Mouse (Mus musculus): ENCODE data around the gene Lyrm7.

The Lyrm7 gene

DNA sequence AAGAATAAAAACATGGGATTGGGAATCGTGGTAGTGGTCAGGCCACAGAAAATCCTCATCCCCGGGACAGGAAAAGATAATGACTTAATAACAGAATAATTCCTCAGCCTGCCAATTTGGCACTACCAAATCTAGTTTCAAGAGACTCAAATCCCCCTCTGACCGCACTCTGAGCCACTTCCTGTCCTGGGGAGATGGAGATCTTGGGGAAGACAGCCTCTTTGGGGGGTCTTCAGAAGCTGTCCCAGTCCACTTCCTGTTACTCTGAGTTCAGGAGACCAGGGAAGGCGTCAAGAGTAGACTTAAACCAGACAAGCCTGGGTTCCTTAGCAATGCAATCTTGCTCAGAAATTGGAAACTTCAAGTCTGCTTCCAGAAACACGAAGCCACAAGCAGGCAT lies 15.8 kb downstream of the Lyrm7 start:
- no peak for DNase-seq

GRCm38 (mm10) chr11:54844424-54844823 lies 16.3 kb downstream of the Lyrm7 start:
- no peak for DNase-seq

DNA sequence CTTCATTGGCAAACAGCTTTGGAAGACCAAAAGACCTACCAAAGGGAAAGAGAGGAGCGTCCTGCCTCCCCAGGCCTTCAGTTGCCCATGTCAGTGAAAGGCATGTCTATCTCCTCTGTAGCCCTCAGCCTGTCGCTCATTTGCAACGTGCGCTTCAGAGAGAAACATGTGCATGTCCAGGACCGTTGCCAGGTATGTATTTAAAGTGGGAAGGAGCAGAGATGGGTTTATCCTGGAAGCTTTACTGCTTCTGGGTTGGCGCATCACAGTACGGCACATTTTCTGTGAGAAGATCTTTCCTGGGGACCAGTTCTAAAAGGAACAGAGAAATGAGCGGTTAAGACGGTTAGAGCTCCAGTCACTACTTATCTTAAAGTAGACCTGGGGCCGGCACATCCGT lies 19.8 kb downstream of the Lyrm7 start:
- DNase-seq: no peak

DNA sequence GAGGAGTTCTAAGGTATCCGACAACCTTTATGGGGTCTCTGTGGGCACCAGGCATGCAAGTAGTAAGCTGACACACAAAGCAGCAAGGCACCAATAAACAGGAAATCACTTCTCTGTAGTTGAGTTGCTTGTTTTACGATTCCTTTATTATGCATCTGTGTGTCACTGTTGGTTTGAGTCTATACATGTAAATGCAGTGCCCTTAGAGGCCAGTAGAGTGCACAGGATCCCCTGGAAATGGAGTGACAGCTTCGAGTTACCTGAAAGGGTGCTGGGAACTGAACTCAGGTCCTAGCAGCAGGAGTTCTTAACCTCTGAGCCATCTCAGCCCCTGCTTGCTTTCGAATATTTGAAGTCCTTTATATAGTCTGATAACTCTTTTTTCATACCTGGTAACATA lies 21.0 kb downstream of the Lyrm7 start:
- no peak for DNase-seq

DNA sequence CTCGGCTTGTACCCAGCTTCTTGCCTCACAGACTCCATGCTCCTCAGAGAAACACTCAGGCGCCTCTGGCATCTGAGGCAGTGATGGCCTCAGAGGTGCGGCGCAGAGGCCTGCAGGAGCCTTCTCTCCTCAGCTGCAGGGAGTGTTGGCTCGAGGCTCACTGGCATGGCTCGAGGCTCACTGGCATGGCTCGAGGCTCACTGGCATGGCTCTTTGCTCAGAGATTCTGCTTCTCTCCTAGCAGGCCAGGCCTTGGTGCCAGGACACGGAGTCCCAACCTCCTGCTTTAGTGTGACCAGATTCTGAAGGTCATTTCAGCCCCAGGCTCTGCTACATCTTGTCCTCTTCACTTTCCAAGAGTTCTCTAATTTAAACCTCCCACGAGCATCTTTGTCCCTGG lies 24.6 kb downstream of the Lyrm7 start:
- DNase-seq: no peak

DNA sequence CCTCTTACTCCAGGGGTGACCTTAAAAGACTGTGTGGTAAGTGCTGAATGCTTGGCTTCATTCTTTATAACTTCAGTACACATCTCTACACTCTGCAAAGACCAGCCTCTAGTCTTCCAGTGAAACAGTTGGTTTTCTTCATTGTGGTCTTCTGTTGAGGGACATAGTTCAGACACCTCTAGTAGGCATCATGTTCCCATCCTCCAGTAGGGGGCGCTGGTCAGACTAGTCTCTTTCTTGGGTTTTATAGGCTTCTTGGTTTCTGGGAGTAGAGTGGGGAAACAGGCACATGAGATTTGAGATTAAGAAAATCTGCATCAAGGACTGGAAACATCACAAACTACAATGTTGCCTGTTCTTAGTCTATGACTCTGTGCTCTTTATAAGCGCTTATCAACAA lies 26.1 kb downstream of the Lyrm7 start:
- peak; percentile 20 for DNase-seq

- no peak for DNase-seq
Measured at GRCm38 (mm10) chr11:54833833-54834232, 26.9 kb downstream of the Lyrm7 start.

DNA sequence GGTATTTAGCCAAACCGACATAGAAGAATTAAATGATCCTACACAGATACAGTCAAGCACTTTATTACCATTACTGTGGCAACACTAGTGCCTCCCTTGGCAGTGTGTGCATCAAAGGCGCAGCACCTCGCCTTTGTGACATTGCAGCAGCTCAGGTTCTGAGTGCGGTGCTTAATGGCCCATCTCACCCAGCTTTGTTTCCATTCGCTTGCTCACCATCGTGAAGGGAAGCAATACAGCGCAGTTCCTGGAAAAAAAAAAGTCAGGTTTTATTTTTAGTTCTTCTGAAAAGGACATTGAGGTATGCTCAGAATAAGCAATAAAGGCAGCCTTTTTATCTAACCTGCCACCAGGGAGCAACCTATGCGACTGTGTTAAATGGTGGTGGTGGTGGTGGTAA lies 33.9 kb downstream of the Lyrm7 start:
- DNase-seq: no peak

DNA sequence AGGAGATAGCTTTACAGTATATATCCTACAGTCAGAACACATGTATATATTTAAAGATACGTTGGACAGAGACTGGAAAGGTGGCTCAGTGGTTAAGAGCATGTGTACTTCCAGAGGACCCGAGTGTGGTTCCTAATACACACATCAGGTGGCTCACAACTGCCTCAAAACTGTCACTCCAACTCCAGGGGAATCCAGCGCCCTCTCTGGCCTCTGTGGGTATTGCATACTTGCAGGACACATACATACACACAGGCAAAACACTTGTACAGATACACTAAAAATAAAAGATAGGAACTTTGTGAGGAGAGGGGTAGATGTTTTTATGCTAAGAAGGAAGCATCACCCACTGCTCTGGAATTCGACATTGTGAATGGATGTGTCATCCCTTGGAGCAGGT lies 34.9 kb downstream of the Lyrm7 start:
- no peak for DNase-seq

GRCm38 (mm10) chr11:54823467-54823866 lies 37.2 kb downstream of the Lyrm7 start:
- no peak for DNase-seq

- DNase-seq: no peak
Measured at GRCm38 (mm10) chr11:54819489-54819888, 41.2 kb downstream of the Lyrm7 start.

GRCm38 (mm10) chr11:54817449-54817848 lies 43.3 kb downstream of the Lyrm7 start:
- peak; percentile 32 for DNase-seq

GRCm38 (mm10) chr11:54815659-54816058 lies 45.1 kb downstream of the Lyrm7 start:
- no peak for DNase-seq

- DNase-seq: no peak
Measured at GRCm38 (mm10) chr11:54812812-54813516, 47.8 kb downstream of the Lyrm7 start.

DNA sequence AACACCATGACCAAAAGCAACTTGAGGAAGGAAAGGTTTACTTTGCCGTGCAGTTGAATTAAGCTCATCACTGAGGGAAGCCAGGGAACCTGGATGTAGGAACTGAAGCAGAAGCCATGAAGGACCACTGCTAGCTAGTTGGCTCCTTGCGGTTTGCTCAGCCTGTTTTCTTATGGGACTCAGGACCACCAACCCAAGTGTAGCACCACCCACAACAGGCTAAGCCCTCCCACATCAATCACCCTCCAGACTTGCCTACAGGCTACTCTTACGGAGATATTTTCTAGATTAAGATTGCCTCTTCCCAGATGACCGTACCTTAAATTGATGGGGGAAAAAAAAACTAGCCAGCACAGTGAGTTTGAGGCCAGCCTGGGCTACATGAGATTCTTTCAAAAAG lies 48.4 kb downstream of the Lyrm7 start:
- no peak for DNase-seq

GRCm38 (mm10) chr11:54811054-54811453 lies 49.7 kb downstream of the Lyrm7 start:
- no peak for DNase-seq

DNA sequence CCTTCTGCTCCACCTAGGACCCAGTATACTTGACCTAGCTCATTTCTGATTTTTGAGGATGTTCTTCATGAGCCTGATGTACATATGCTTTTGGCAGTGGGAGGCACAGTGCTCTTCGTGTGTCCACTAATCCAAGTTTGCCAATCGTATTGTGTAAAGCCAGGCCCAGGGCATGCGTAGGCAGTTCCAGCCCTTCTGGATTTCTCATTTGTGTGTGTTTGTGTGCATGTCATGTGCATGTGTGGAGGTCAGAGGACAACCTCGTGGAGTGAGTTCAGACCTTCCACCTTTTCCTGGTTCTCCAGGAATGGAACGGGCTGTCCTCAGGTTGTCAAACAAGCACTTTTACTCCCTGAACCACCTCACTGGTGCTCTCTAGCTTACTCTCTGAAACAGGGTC lies 51.1 kb downstream of the Lyrm7 start:
- DNase-seq: no peak

DNA sequence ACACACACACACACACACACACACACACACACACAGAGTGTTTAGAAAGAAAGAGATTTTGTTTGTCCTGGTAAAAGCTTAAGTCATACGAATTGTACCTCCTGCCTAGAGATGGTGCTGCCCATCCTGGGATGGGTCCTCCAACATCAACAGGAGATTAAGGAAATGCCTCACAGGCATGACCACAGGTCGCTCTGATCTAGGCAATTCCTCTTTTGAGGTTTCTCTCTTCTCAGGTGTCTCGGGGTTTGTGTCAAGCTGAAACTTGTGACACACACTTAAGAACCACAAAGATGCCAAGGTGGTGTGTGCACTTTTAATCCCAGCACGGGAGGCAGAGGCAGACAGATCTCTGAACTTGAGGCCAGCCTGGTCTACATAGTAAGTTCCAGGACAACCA lies 52.5 kb downstream of the Lyrm7 start:
- no peak for DNase-seq

- DNase-seq: no peak
Measured at GRCm38 (mm10) chr11:54807669-54808068, 53.0 kb downstream of the Lyrm7 start.

DNA sequence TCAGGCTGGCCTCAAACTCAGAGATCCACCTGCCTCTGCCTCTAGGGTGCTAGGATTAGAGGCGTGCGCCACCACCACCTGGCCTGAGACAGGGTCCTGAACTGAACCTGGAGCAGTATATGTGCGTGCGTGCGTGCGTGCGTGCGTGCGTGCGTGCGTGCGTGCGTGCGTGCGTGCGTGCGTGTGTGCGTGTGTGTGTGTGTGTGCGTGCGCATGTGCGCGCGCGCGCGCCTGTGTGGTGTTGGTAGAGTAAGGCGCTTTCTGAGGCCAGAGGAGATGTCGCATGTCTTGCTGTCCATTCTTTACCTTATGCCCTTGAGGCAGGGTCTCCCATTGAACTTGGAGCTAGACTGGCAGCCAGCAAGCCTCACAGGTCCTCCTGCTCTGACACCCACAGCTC lies 53.8 kb downstream of the Lyrm7 start:
- DNase-seq: no peak

DNA sequence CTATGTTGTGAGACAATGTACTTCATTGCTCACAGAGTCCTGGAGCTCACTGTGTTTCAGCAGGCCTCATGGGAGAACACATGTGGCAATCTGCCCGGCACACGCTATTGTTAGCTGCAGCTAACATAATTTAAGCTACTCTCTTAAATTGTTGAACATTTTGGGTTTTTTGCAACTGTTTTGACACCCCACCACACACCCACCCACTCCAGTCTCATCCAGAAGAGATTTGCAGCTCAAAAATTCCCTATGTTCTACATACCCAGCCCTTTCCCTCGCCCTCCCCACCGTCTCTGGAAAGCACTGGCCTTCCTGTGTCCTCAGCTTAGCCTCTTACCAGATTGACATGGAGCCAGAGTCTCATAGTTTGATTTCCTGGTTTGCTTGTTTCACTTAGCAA lies 55.5 kb downstream of the Lyrm7 start:
- no peak for DNase-seq

DNA sequence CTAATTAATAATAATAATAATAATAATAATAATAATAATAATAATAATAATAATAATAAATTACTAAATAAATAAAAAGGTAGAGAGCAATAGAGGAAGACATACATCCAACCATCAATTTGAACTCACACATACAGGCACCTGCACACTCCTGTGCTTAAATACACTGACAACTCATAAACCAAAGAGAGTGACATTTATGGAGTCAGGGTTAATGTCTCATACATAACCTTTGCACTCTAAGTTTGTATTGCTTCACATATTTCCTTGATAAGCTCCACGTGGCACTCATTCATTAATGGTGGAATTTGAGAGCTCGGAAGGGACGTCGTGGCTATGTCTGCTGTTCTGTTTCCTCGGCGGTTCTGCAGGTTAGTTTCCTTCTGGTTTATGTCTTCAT lies 58.1 kb downstream of the Lyrm7 start:
- no peak for DNase-seq

DNA sequence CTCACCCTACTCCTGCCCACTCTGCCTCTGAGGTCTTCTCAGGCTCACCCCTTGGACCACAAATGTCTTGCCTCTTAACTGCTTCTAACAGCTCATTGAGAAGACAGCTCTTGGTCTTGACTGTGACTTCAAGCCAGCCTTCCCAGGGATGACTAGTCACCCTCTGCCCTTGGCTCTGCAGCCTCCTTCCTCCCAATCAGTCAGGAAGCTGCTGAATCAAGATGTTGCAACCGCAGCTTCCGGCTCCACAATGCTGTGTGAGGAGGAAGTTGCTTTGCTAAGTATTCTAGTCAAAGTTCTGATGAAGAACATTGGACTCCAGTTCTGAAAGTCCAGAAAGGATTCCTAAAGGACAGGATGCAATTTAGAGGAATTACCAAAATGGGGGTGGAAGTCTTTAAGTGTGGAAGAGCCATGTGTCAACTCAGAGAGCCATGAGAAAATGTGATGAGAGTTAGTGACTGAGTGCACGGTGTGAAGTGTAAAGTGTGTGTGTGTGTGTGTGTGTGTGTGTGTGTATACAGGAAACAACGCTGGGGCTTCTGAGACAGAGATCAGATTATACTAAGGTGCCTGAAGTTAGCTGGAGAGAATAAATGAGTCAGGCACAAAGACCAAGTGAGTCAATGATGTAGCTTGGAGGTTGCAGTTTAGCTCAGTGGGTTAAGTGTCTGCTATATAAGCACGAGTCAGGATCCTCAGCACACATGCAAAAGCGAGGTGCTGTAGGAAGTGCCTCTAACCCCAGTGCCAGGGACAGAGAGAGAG lies 58.7 kb downstream of the Lyrm7 start:
- DNase-seq: no peak

DNA sequence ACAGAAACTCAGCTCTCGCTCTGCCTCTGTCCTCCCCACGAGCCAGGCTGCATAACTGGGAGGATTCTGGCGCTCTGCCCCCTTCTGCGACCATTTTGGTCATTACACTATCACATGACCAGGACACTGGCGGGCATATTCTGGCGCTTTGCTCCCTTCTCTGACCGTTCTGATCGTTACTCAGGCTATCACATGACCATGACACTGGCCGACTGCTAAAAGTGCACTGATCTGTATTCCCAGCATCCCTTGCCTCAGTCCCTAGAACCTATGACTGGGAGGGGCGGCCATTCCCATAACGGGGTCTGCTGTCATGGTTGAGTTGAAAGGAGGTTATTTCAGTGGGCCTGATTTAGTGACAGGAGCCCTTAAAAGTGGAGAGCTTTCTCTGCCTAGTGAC lies 64.2 kb downstream of the Lyrm7 start:
- DNase-seq: no peak

- no peak for DNase-seq
Measured at GRCm38 (mm10) chr11:54794678-54795077, 66.0 kb downstream of the Lyrm7 start.

Data from retina, postnatal 1 day (tissue).